Mouse (Mus musculus) liver, adult (tissue): ENCODE data around the gene Adgrf3.

Experiments
- GATA4 ChIP-seq: IDR thresholded peaks from 2 replicates; pipeline ENCODE4 v1.6.1; 2014; ENCODE audit warnings: mild to moderate bottlenecking, low read length; ENCODE audit not compliant: insufficient replicate concordance

Adgrf3 gene

GRCm38 (mm10) chr5:30161836-30162235, 43.7 kb downstream of the Adgrf3 start:
- no peak for TF ChIP-seq GATA4

- TF ChIP-seq GATA4 = no peak
Observed at GRCm38 (mm10) chr5:30159601-30160000, 45.9 kb downstream of the Adgrf3 start.

GRCm38 (mm10) chr5:30155821-30156629, 49.5 kb downstream of the Adgrf3 start:
- no peak for TF ChIP-seq GATA4

GRCm38 (mm10) chr5:30155395-30155792, 50.1 kb downstream of the Adgrf3 start:
- TF ChIP-seq GATA4 = no peak

GRCm38 (mm10) chr5:30154474-30155394, 50.8 kb downstream of the Adgrf3 start, which contains the start of the genes Hadha and Hadhb:
Gene Hadha, minus strand, starts transcription at chr5:30155162.
Gene Hadhb, plus strand, starts transcription at chr5:30155248.
- TF ChIP-seq GATA4 = no peak

GRCm38 (mm10) chr5:30154013-30154412, 51.5 kb downstream of the Adgrf3 start:
- no peak for TF ChIP-seq GATA4

- TF ChIP-seq GATA4 = no peak
Observed at GRCm38 (mm10) chr5:30153222-30153621, 52.3 kb downstream of the Adgrf3 start.

- no peak for TF ChIP-seq GATA4
Observed at GRCm38 (mm10) chr5:30152413-30152812, 53.1 kb downstream of the Adgrf3 start.

GRCm38 (mm10) chr5:30152007-30152406, 53.5 kb downstream of the Adgrf3 start:
- TF ChIP-seq GATA4 = no peak

GRCm38 (mm10) chr5:30148133-30148920, 57.2 kb downstream of the Adgrf3 start:
- TF ChIP-seq GATA4 = no peak

- no peak for TF ChIP-seq GATA4
Observed at GRCm38 (mm10) chr5:30146526-30146925, 59.0 kb downstream of the Adgrf3 start.
